Mouse (Mus musculus) ES-Bruce4 (cell line): ENCODE measurements around the gene Hoxc12. TPM values are rescaled to one million over a fixed set of nuclear protein-coding genes. Genes with fewer than 3 reads are reported as not detected.

Experiments used
- H3K27ac ChIP-seq: 2 replicates; pipeline ENCODE4 v1.5.1; 2012; ENCODE audit warnings: low read length, inconsistent platforms; ENCODE audit not compliant: insufficient read depth
- H3K27me3 ChIP-seq: 2 replicates; pipeline ENCODE4 v1.6.1; 2012; ENCODE audit warnings: mild to moderate bottlenecking, low read length, inconsistent platforms; ENCODE audit not compliant: control insufficient read depth, poor library complexity, insufficient read depth, severe bottlenecking
- H3K36me3 ChIP-seq: 2 replicates; pipeline ENCODE4 v1.6.1; 2012; ENCODE audit warnings: inconsistent platforms, mild to moderate bottlenecking, low read length, moderate library complexity; ENCODE audit not compliant: control insufficient read depth, poor library complexity, insufficient read depth, severe bottlenecking
- H3K4me1 ChIP-seq: one replicate; pipeline ENCODE4 v1.8.1; 2011; ENCODE audit warnings: low read length; ENCODE audit not compliant: control insufficient read depth, insufficient read depth
- H3K4me3 ChIP-seq: 2 replicates; pipeline ENCODE4 v1.5.1; 2011; ENCODE audit warnings: low read depth, mild to moderate bottlenecking, low read length
- H3K9ac ChIP-seq: 2 replicates; pipeline ENCODE4 v1.6.1; 2012; ENCODE audit warnings: low read depth, mild to moderate bottlenecking, inconsistent platforms; ENCODE audit not compliant: poor library complexity, severe bottlenecking
- H3K9me3 ChIP-seq: replicated peaks from 2 replicates; pipeline ENCODE4 v1.6.1; 2012; ENCODE audit warnings: mild to moderate bottlenecking, low read length, inconsistent platforms; ENCODE audit not compliant: control insufficient read depth, poor library complexity, insufficient read depth, severe bottlenecking
- CTCF ChIP-seq: IDR thresholded peaks from one replicate; pipeline ENCODE4 v1.8.1; 2011; ENCODE audit warnings: low read depth, low read length
- EP300 ChIP-seq: IDR thresholded peaks from 2 replicates; pipeline ENCODE4 v1.6.1; 2011; ENCODE audit warnings: low read depth, low read length; ENCODE audit not compliant: insufficient read depth
- POLR2A ChIP-seq: IDR thresholded peaks from one replicate; pipeline ENCODE4 v1.8.1; 2011; ENCODE audit warnings: low read length; ENCODE audit not compliant: insufficient read depth
- polyA plus RNA-seq: library from polyadenylated mRNA; stranded (reverse); fragments of >200 nt; gene quantifications from 2 replicates; pipeline ENCODE4 v1.2.4, GENCODE M21; 2011; ENCODE audit warnings: low read depth; ENCODE audit not compliant: missing spikeins, insufficient read depth, insufficient read length

Gene Hoxc12
- polyA plus RNA-seq: not detected in 2 replicates

- Histone ChIP-seq H3K9me3 (no peaks in the 10 kb centered on the region), H3K9ac (no peak within 1 kb of the TSS), H3K27ac (no peak within 1 kb of the TSS), H3K27me3 (peaks cover 54% of the 10 kb centered on the region), H3K4me3 (peak within 1 kb of the TSS; percentile 47), H3K4me1 (peaks cover 5% of the 10 kb centered on the region), H3K36me3 (no peaks in the 10 kb centered on the region)
- TF ChIP-seq CTCF (no peak), POLR2A (no peak), EP300 (no peak)
Measured at GRCm38 (mm10) chr15:102936279-102936972, at the start of gene Hoxc12. Gene Hoxc12, plus strand, starts transcription at chr15:102936757.

DNA sequence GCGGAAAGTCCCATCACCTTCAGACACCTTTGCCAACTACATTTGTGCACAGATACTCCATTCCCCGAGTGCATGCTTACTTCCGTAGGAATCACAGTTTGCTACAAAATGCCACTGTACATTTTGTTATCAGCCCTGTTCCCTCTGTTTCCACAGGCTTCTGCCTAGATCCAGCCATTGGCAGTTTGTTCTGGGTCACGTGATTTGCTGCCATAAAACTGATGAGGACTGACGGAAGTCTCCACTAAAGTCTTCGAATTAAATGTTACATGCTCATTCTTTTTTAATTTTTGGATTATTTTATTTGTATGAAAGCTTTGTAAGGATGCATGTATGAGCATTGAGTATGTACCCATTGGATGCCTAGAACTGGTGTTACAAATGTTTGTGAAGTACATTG, 41.4 kb upstream of the Hoxc12 start:
- Histone ChIP-seq H3K27ac (no peak overlapping the region), H3K36me3 (no peaks in the 10 kb centered on the region), H3K27me3 (no peaks in the 10 kb centered on the region; the same call in 1 of the 2 replicates), H3K9ac (no peak overlapping the region), H3K4me3 (no peak overlapping the region), H3K4me1 (no peaks in the 10 kb centered on the region), H3K9me3 (no peaks in the 10 kb centered on the region)
- TF ChIP-seq CTCF (no peak), EP300 (no peak), POLR2A (no peak)

DNA sequence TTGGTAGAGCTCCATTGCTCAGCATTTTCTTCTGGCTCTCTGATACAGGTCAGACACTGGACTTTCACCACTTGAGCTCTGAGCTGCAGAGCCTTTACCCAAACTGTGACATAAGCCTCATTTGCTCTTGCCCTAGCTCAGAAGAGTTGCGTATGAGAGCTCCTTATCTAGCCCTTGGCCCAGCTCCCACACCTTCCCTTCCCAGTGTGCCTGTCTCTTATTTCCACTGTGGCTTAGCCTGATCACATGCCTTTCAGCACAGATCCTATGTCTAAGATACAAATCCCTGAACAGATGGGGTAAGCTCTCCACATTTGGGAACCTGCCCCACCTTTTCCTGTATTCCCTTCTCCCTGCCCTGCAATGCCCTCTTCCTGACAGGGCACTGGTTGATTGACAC, 31.6 kb upstream of the Hoxc12 start:
- Histone ChIP-seq H3K27ac (no peak overlapping the region), H3K27me3 (peaks cover 16% of the 10 kb centered on the region)
- no peak for TF ChIP-seq POLR2A
- no peak for TF ChIP-seq CTCF
- no peak for TF ChIP-seq EP300

GRCm38 (mm10) chr15:102909536-102909935, 27.0 kb upstream of the Hoxc12 start:
- peaks cover 26% of the 10 kb centered on the region for H3K27me3 ChIP-seq

More for the DNA sequence above, 31.6 kb upstream of the Hoxc12 start:
- Histone ChIP-seq H3K36me3 (no peaks in the 10 kb centered on the region), H3K9me3 (no peaks in the 10 kb centered on the region), H3K4me1 (no peaks in the 10 kb centered on the region), H3K4me3 (no peak overlapping the region), H3K9ac (no peak overlapping the region)

GRCm38 (mm10) chr15:102910038-102910437, 26.5 kb upstream of the Hoxc12 start:
- peak overlapping the region; percentile 51 for H3K4me3 ChIP-seq

More at GRCm38 (mm10) chr15:102909536-102909935, 27.0 kb upstream of the Hoxc12 start:
- H3K27ac ChIP-seq: no peak overlapping the region
- no peak for TF ChIP-seq EP300
- no peak for TF ChIP-seq CTCF
- TF ChIP-seq POLR2A: no peak
- H3K9ac ChIP-seq: no peak overlapping the region
- no peak overlapping the region for H3K4me3 ChIP-seq
- H3K9me3 ChIP-seq: no peaks in the 10 kb centered on the region
- no peaks in the 10 kb centered on the region for H3K4me1 ChIP-seq
- no peaks in the 10 kb centered on the region for H3K36me3 ChIP-seq

GRCm38 (mm10) chr15:102910496-102911095, 26.0 kb upstream of the Hoxc12 start:
- peak overlapping the region; percentile 51; the same call in 1 of the 2 replicates for H3K4me3 ChIP-seq
- H3K36me3 ChIP-seq: no peaks in the 10 kb centered on the region
- H3K9ac ChIP-seq: no peak overlapping the region
- H3K4me1 ChIP-seq: no peaks in the 10 kb centered on the region
- no peak for TF ChIP-seq CTCF
- no peak for TF ChIP-seq EP300
- TF ChIP-seq POLR2A: no peak
- H3K27ac ChIP-seq: no peak overlapping the region
- peaks cover 24% of the 10 kb centered on the region for H3K27me3 ChIP-seq
- H3K9me3 ChIP-seq: no peaks in the 10 kb centered on the region

More at GRCm38 (mm10) chr15:102910038-102910437, 26.5 kb upstream of the Hoxc12 start:
- Histone ChIP-seq H3K9me3 (no peaks in the 10 kb centered on the region), H3K27me3 (peaks cover 26% of the 10 kb centered on the region), H3K36me3 (no peaks in the 10 kb centered on the region), H3K9ac (no peak overlapping the region), H3K27ac (no peak overlapping the region), H3K4me1 (no peaks in the 10 kb centered on the region)
- no peak for TF ChIP-seq POLR2A
- no peak for TF ChIP-seq EP300
- no peak for TF ChIP-seq CTCF
